Mouse (Mus musculus): ENCODE results near the gene Nacc1.
"Not testable (repeated sequence)": the region's sequence is repeated elsewhere in the genome, so short reads cannot be mapped to it uniquely, and the experiment has no call there.

Gene Nacc1

DNA sequence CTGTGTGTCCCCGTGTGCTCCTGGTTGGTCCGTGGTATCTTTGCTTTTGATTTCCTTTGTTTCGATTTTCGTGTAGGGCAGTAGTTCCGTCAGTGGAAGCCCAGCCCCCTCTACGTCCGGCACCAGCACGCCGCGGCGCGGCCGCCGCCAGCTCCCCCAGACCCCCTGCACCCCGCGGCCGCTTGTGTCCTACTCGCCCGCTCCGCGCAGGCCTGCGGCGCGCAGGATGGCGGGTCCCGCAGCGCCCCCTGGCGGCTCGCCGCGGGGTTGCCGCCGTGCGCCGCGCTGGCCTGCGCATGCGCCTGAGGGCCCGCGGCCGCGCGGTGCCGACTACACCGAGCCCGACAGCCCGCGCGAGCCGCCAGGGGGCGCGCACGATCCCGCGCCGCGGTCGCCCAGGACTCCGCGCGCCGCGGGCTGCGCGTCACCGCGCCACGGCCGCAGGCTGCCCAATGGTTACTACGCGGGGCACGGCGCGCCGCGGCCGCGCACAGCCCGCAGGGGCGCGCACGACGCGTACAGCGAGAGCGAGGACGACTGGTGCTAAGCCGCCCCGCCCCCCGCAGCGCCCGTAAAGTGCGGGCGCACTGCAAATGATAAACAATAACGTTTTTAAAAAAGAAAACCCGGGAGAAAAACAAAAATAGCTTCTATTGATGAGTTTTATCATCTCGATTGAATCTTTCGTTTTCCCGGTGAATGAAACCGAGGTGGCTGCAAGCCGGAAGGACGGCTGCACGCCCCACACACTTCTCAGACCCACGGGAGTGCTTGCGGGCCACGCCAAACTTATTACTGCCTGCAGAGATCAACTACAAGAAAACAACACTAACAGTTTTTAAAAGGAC, 48.3 kb downstream of the Nacc1 start:
- peak; percentile 97 for DNase-seq

DNA sequence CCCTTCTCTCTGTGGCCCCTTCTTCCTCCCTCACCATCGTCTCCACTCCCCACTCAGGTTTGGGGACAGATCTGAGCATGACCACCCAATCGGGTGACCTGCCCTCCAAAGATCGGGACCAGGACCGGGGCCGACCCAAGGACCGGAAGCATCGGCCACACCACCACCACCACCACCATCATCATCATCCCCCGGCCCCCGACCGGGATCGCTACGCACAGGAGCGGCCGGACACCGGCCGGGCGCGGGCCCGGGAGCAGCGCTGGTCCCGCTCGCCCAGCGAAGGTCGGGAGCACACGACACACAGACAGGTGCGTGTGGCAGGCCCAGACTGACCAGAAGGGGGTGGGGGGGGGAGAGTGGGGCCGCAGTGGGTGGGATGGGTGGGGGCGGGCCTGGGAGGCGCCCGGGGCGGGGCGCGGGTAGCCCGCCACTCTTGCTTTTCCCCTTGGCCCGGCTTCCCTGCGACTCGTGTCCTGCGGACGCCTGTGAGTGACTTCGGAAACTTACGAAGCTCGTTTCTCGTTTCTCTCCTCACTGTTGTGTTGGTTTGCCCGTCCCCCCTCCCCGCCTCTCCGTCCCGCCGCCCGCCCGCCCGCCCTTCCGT, 49.0 kb downstream of the Nacc1 start:
- DNase-seq, result peak; percentile 61

DNA sequence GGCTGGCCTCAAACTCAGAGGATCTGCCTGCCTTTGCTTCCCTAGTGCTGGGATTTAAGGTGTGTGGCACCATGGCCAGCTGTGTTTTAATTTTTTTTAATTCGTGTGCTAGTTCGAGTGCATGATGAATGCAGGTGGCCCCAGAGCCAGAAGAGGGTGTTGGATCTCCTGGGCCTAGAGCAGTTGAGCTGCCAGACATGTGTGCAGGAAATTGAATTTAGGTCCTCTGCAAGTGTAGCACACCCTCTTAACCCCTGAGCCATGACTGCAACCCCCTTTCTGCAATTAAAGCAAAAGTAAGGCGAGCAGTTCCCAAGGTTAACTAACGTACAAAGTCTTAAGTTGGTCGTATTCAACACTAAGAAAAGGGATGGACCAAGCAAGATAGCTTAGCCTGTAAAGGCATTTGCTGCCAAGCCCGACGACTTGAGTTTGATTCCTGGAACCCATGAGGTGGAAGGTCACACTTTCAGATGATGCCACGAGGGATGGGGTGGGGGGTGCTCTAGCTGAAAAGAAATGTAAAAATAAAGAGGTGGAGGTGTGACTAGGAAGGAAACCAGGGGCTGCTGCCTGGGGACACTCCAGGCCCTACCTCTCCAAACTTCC, 49.6 kb downstream of the Nacc1 start:
- DNase-seq, result peak; percentile 38

DNA sequence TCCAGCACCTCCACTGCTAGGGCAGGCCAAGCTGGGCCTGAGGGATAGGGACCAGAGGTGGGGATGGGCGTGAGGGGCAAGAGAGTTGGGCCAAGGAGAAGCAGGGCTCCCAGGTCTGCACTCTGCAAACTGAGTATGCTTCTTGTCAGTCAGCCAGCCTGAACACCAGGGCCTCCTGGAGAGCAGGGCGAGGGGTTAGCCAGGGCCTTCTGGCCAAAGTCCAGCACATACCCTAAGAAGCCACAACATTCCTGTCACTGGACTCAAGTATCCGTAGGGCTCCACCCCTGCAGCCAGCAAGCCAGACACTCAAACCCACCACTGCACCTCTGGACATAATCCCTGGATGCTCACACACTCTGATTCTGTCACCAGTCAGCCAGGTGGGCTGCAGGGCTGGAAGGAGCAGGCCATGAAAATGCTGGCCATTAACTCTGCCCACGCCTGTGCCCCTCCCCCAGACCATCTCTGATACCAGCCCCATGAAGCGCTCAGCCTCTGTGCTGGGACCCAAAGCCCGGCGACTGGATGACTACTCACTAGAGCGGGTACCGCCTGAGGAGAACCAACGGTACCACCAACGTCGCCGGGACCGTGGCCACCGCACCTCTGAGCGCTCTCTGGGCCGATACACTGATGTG, 51.5 kb downstream of the Nacc1 start:
- peak; percentile 79 for DNase-seq

DNA sequence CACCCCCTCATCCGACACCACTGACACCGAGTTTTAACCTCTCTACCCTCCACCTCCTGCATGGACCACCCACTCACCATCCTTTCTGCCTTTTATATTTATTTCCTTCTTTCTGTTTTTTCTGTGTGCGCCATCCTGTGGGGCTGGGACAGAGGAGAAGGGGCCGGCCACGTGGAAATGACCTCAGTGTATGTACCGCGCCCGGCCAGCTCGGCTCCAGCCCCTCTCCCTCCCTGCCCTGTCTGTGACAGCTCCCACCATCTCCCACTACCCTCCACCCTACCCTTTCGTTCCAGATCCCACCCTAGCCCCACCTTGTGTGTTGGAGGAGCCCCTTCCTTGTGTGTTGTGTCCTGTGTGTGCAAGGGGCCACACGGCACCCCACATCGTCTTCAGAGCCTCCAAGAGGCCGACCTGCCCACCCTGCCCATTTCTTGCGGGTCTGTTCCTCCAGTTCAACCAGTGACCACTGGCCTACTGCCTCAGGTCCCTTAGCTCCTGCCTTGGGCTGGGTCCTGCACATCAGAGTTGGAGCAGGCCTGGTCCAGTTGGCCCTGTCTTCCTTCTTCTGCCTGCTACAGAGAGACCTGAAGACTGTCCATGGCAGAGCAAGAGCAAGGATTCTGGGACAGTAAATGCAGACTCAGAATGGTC, 52.1 kb downstream of the Nacc1 start:
- DNase-seq, result no peak

DNA sequence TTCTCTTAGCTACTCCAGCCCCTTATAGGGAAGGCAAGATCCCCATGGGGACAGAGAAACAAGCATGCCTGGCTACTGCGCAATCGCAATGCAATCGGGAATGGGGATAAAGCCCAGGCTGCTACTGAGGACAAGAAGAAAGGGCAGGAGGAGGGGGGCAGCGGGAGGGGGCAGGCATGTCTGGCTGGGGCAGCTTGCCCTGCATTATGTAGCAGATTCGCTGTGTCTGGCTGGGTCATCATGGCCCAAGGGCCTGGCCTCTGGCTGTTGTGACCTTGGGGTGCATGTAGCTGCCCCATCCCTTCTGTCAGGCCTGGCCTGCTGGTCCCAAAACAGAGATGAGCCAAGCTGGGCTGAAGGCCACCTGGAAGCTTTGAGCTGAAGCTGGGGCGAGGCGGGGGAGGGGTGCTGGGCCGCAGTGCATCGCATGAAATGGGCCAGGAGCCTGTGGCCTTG, 52.8 kb downstream of the Nacc1 start:
- DNase-seq, result peak; percentile 53

DNA sequence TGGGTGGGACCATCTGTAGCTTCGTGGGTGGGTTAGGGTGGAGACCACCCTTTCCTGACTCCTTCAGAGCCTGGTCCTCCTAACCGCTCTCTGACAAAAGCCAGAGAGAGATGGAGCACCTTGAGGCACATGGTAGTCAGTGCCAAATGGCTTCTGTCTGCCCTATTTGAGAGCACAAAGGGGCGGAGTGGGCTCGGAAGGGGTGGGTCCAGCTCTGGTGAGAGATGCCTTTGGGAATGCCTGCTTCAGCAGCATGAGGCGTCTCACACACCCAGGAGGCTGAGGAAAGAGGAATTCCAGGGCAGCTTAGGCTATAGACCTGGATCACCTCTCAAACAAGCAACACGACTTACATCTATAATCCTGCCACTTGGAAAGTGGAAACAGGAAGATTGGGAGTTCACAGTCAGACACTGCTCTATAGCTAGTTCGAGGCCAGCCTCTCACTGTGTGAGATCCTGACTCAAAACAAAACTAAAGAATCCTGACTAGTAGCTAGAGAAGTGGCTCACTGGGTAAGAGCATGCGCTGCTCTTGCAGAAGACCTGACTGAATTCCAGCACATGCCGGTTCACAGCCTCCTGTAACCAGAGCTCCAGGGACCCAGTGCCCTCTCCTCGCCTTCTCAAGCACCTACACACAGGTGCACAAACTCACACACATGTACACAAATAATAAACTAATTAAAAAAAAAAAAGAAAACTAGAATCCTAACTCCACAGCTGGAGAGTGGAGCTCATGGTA, 53.6 kb downstream of the Nacc1 start:
- no peak for DNase-seq

DNA sequence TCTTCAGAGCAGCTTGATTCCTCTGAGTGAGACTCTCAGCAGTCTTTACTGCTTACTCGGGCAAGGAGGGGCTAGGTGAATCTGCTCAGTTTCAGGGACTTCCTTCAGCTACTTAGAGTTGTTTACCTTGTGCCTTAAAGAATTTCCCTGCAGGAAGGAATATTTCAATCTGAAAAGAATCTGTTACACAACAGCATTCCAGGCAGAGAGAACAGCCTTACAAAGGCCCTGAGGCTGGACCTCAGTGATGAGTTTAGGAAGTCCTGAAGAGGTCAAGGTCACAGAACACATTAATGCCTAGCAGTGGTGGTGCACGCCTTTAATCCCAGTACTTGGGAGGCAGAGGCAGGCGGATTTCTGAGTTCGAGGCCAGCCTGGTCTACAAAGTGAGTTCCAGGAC, 55.8 kb downstream of the Nacc1 start:
- no peak for DNase-seq

DNA sequence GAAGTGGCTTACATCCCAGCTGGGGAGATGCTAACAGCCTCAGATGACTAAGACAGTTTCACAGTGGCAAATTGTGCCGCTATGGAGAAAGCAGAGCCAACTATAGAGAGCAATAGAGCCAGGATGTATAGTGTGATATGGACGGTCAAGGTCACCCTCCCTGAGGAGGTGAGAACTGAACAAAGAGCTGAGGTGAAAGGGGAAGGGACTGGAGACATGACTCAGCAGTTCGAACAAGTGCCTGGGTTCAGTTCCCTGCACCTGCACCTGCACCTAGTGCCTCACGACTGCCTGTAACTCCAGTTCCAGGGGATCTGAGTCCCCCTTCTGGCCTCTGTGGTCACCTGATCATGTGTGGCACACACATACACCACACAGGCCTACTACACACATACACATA, 57.5 kb downstream of the Nacc1 start:
- DNase-seq, result no peak

DNA sequence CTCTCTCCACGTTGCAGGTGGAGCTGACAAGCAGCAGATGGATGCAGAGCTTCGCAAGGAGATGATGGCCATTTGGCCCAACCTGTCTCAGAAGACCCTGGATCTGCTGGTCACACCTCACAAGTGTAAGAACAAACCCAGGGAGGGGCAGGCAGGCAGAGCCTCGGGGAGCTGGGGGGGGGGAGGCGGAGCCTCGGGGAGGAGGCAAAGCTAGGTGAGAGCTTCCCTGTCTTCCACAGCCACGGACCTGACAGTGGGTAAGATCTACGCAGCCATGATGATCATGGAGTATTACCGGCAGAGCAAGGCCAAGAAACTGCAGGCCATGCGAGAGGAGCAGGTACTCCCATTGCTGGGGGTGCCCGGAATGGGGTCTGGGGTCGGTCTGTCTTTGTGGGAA, 58.1 kb downstream of the Nacc1 start:
- no peak for DNase-seq

DNA sequence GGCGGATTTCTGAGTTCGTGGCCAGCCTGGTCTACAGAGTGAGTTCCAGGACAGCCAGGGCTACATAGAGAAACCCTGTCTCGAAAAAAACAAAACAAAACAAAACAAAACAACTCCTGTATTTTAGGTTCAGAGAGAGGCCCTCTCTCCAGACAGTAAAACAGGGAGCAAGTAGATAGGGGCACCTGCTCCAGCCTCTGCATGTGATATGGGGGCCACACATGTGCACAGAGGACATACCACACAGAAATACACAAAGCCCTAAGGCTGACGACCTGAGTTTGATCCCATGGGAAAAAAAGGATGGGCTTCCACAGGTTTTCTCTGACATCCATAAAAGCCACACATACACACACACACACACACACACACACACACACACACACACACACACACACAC, 64.2 kb downstream of the Nacc1 start:
- DNase-seq, result not testable (repeated sequence)

DNA sequence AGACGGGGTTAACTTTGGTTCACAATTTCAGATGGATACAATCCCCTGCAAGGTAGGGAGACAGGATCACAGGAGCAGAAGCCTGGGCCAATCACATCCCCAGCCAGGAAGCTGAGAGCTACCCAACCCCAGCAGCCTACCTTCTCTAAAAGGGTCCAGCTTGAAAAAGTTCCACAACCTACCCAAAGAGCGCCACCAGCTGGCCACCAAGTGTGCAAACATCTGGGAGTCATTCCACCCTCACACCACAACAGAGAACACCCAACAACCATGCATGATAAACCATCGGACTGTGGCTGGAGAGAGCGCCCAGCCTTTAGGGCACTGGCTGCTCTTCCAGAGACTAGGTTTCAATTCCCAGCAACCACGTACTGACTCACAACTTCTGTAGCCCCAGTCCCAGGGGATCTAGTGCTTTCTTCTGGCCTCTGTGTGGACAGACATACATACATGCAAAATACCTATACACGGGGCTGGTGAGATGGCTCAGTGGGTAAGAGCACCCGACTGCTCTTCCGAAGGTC, 66.5 kb downstream of the Nacc1 start:
- no peak for DNase-seq

Measured in kidney, postnatal 10 days (tissue).